Mouse (Mus musculus) spleen, adult 12 weeks (tissue): Measurements from ENCODE around the gene Rora.

Source experiments
- DNase-seq: peaks from one replicate; pipeline ENCODE4 v3.0.0; 2022; ENCODE audit warnings: low spot score

Rora gene

GRCm38 (mm10) chr9:68956210-68956874 lies 302.8 kb downstream of the Rora start:
- DNase-seq: no peak

- DNase-seq: peak; percentile 4
Measured at GRCm38 (mm10) chr9:68956938-68957573, 303.5 kb downstream of the Rora start.

GRCm38 (mm10) chr9:68957793-68958192 lies 304.2 kb downstream of the Rora start:
- no peak for DNase-seq

GRCm38 (mm10) chr9:68958919-68959318 lies 305.3 kb downstream of the Rora start:
- DNase-seq: no peak

GRCm38 (mm10) chr9:68963898-68964297 lies 310.3 kb downstream of the Rora start:
- DNase-seq: no peak

- DNase-seq: no peak
Measured at GRCm38 (mm10) chr9:68966540-68966939, 313.0 kb downstream of the Rora start.

- DNase-seq: no peak
Measured at GRCm38 (mm10) chr9:68970074-68970473, 316.5 kb downstream of the Rora start.

GRCm38 (mm10) chr9:68972277-68972676 lies 318.7 kb downstream of the Rora start:
- no peak for DNase-seq

- DNase-seq: no peak
Measured at GRCm38 (mm10) chr9:68974517-68974916, 320.9 kb downstream of the Rora start.

- no peak for DNase-seq
Measured at GRCm38 (mm10) chr9:68976136-68976535, 322.6 kb downstream of the Rora start.

- no peak for DNase-seq
Measured at GRCm38 (mm10) chr9:68976851-68977250, 323.3 kb downstream of the Rora start.

- no peak for DNase-seq
Measured at GRCm38 (mm10) chr9:68978656-68979055, 325.1 kb downstream of the Rora start.

GRCm38 (mm10) chr9:68980041-68980440 lies 326.5 kb downstream of the Rora start:
- no peak for DNase-seq

GRCm38 (mm10) chr9:68985046-68985445 lies 331.5 kb downstream of the Rora start:
- DNase-seq: no peak

- DNase-seq: no peak
Measured at GRCm38 (mm10) chr9:68985796-68986195, 332.2 kb downstream of the Rora start.

GRCm38 (mm10) chr9:68987290-68988042 lies 333.9 kb downstream of the Rora start:
- no peak for DNase-seq

GRCm38 (mm10) chr9:68988162-68988911 lies 334.8 kb downstream of the Rora start:
- DNase-seq: no peak

- DNase-seq: no peak
Measured at GRCm38 (mm10) chr9:68989885-68990449, 336.4 kb downstream of the Rora start.

GRCm38 (mm10) chr9:68993881-68994280 lies 340.3 kb downstream of the Rora start:
- no peak for DNase-seq

GRCm38 (mm10) chr9:68998961-68999360 lies 345.4 kb downstream of the Rora start:
- no peak for DNase-seq

GRCm38 (mm10) chr9:69004514-69004913 lies 350.9 kb downstream of the Rora start:
- no peak for DNase-seq

- no peak for DNase-seq
Measured at GRCm38 (mm10) chr9:69006666-69007065, 353.1 kb downstream of the Rora start.
